Mouse (Mus musculus) mouse trophoblast stem cell (cell line): ENCODE measurements around the gene A230072I06Rik.

Source experiments
- in situ Hi-C, 2 experiments: fragments of 300-500 bp; cut with MseI, MboI; formaldehyde crosslinking; loops; 2 replicates in 1 of 2; 3 replicates in 1 of 2; pipeline ENCODE4 v1.15.1; 2025

The A230072I06Rik gene

GRCm38 (mm10) chr8:12323238-12323637 is 44.6 kb downstream of the A230072I06Rik start:
- in situ Hi-C loops = no loop called here

DNA sequence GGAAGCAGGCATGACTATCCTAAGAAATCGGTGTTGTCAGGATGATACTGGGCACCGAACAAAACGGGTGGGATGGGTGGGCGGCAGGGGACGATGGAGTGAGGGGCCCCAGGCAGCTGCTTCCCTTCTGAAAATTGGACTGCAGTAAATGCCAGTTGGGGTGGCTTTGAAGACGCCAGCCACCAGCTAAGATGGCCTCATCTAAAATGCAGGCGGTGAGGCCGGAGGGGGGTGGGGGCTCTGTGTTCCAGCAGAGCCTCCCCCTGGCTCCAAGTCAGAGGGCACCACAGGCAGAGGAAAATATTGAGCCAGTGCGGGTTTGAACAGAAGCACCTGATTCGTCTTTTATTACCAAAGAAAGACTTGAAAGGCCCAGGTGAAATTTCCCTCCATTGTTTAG is 45.9 kb downstream of the A230072I06Rik start:
- in situ Hi-C loops = no loop called here

- in situ Hi-C loops = no loop called here
These were observed 46.5 kb downstream of the A230072I06Rik start for GRCm38 (mm10) chr8:12324991-12325601.

DNA sequence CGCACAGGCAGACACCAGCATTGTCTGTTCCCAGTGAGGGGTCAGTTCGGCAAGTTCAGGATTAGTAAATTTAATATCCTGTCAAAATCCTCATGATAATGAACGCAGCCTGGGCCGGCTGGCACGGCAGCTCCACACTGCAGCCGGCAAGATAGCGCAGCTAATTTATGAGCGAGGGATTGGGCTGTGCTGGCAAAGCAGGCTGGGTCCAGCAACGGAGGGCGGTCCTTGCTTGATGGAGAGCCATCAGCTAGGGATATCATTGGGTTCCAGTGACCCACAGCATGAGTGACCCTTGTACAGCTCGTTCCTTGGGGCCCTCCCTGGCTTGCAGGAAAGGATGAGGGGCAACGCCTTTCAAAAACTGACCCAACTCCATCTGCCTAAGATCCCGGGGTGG is 48.6 kb downstream of the A230072I06Rik start:
- in situ Hi-C loops = no loop called here

GRCm38 (mm10) chr8:12327707-12328471 is 49.3 kb downstream of the A230072I06Rik start:
- in situ Hi-C loops = no loop called here

DNA sequence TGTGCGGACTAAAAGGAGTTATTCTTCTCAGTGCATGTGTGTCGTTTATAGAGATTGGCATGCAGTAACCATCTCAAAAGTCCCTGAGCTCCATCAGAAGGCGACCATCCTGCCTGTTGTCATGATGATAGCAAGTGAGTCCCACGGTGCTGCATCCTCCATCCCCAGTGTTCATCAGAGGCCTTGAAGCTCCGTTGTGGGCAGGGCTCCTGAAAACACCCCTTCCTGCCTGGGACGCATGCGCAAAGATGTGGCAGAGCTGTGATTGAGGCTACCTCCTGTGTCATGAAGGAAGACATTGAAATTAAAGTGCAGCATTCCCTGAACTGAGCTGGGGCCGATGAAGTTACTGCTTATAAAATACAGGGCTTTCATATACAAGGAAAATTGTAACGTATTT is 49.9 kb downstream of the A230072I06Rik start:
- in situ Hi-C loops = no loop called here

- in situ Hi-C loops = no loop called here
These were observed 51.4 kb downstream of the A230072I06Rik start for GRCm38 (mm10) chr8:12330066-12330465.
